Mouse (Mus musculus) granulocyte monocyte progenitor cell, adult 5-6 weeks (primary cell): ENCODE measurements at regions not wholly inside any gene's neighbourhood (a gene's known extent, or its start where the extent isn't known, plus 50 kb on each side); places are given as distances from the start of the nearest gene placed in this dataset.

Experiments used
- ATAC-seq: replicated peaks from 2 replicates; pipeline ENCODE4 v1.8.0; 2016; ENCODE audit warnings: mild to moderate bottlenecking, moderate TSS enrichment, inconsistent platforms; ENCODE audit not compliant: poor library complexity, severe bottlenecking

DNA sequence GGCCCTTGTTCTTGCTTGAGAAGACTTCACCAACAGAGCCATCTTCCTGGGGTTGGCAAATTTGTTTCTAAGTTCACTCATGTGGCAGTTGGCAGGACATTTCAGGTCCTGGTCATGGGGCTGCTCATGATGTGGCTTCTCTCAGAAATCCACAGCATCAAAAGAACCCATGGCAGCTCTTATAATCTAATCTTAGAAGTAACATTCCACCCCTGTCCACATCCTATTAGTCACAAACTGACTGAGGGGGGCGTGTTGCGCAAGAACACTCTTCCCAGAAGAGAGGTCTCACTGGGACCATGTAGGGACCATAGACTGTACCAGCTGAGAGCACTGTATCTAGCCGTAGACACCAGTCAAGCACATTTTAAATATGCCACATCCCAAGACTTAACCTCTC, 75.6 kb upstream of the Gli2 start:
- ATAC-seq = no peak

DNA sequence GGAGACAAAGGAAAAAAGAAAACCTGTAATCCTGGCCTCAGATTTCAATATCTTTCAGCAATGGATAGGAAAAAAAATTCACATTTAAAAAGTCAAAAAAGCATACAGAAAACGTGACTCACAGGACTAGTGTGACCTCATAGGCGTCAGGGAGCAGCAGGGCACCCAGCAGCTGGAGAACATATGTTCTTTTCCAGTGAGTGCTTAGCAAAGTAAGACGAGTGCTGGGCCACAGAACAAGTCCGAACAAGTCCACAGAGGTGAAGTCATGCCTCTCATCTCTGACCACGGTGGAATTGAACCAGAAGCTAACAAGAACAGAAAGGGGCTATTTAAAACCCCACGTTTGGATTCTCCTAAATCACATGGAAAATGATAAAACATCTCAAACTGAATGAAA, 72.1 kb upstream of the Gli2 start:
- no peak for ATAC-seq

DNA sequence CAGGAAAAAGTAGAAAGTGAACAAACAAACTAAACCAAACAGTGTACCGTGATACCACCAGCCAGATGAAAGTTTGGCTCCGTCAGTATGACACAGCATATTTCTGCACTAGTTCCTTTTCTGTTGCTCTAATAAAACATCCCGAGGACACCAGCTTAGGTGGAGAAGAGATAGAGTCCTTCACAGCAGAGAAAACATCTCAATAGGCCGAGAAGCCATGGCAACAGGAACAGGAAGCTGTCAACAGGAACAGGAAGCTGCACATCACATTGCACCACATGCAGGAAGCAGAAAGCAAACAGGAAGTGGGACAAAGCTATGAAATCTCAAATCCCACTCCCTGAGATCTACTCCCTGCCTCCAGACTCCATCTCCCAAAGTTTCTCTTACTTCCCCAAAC, 71.4 kb upstream of the Gli2 start:
- ATAC-seq = peak; percentile 79

DNA sequence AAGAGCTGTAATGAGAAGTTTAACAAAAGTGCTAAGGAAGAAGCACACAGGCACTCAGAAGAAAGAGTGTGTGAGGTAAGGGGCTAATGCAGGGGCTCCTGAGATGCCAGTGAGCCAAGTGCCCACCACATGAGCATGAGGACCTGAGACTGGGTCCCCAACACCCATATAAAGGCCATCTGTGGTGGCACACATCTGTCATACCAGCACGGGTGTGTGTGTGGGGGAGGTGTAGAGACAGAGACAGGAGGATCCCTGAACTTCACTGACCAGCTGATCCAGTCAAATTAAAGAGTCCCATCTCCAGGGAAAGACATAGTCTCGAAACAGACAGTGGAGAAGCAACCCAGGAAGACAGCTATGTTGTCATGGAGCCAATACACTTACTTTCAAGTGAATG, 70.6 kb upstream of the Gli2 start:
- no peak for ATAC-seq

DNA sequence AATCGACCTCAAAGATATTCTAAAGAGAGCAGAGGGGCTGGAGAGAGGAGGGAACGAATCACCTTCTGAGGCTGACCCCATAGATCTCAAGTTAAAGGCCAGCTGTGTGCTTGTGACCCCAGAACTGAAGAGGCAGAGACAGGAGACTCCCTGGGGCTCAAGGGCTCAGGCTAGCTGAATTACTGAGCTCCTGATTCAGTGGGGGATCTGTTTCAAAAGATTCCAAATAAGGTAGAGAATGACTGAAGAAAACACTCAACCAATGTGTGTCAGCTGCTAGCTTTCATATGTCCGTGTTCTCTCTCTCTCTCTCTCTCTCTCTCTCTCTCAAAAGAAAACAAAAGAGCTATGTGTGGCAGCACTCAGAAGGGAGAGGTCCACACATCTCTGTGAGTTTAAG, 70.0 kb upstream of the Gli2 start:
- no peak for ATAC-seq

DNA sequence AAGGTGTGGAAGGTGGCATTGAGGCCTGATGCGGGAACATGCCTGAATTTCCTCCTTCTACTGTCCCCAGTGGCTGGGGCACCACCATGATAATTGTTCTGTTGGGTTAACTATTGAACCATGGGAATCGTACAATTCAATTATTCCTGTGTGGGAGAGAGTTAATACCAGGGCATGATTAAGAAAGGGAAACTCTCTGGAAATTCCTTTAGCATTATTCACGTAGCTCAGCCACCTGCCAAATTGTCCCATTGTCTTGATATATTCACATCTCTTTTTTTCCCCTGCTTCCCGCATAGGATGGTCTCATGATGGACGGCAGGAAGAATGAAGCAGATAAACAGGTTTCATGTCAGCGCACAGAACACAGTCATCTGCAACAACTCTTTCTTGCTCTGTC, 69.6 kb upstream of the Gli2 start:
- no peak for ATAC-seq

DNA sequence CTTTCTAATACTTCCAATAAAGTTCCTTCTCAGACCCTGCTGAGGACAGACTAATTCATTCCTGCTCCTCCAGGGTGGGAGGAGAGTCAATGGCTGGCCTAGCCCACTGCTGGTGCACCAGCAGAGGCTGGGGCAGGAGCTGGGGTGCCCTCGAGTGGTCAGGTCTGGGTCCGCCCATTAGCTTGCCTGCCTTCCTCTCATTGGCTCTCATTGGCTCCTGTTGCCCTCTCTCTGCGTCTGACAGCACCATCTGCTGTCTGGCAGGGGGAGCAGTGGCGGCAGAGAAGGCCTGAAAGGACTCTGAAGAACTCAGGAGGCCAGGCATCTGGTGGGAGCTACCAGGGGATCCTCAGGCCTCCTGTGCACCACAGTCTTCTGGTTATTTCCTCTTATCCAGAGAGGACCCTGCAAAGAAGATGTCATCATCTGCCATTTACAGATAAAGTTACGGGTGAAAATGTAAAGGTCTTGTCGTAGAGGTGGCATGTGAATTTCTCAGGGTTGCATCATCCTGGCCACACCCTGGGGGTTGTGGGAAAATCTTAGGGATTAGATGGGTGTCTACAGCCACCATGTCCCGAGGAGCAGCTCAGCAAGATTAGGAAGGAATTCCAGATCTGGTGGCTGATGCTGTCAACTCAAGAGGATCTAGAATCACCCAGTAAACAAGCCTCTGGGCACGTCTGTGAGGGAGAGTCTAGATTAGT, 66.6 kb upstream of the Gli2 start:
- ATAC-seq = peak; percentile 35; the same call in 1 of the 2 replicates

DNA sequence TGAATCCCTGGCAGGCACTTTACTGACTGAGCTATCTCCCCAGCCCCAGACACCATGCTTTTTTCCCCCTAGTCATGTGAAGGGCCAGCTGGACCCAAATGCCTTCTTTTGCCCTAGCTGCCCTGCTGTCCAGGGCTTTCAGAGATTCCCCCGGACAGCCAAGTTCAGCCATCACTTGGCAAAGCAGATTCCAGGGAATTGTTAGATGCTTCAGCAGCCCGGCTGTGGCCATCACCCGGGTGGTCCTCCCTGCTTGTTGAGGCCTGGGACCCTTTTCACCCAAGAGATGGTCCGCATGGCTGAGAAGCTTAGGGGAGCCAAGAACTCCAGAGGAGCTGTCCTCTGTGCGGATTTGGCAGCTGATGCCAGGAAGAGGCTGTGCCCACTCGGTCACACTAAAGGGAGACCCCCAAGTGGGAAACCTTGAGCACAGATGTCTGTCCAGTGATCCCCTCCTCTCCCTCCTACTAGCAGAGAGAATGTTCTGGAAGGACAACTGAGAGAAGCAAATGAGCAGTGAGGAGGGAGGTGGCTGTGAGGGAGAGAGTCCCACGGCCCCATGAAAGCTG, 61.8 kb upstream of the Gli2 start:
- no peak for ATAC-seq

DNA sequence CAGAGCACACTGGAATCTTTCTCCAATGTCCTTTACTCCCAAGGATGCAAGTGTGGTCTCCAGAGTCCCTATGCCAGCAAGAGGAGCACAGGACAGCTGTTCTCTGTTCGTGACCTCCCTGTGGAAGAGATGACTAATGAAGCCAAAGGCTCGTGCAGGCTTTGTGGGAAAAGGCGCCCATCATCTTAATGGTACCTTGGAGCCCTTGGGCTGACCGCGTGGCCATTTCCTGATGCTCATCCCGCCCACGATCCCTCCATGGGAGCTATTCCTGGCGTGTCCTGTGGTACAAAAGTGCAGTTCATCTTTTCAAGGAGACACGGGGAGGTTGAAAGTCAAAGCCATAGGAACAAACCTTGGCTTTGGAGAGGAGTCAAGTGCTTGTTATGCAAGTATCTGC, 55.2 kb upstream of the Gli2 start:
- ATAC-seq = no peak

DNA sequence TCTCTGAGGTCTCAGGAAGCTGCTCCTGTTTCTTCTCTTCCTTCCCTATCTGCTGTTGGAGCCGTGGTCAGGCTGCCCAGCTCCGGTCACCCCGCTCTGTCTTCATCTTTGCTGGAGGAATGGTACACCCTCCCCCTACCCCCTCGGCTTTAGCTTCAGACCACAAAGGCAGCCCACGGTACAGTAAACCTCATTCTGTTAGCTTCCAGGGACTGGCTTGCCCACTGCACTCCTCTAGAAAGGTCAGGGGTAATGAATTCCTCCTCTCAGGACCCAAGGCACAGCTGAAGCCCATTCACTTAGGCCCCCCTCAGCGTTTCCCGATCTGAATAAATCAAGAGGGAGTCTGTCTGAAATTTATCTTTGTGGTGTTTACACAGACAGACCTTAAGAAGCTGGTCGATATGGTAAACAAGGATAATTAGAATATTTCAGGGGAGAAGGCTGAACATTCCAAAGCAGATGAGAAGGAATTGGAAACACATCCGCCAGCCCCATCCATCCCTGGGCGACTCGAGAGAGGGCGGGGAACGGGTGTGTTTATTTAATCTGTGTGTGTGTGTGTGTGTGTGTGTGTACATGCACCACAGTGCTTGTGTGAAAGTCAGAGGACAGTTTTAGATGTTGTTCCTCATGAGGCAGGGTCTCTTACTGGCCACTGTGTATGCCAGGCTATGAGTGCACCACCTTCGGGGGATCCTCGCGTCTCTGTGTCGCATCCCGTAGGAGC, 53.0 kb upstream of the Gli2 start:
- no peak for ATAC-seq
